Mouse (Mus musculus) layer of hippocampus, adult 18-20 months (tissue): Measurements from ENCODE around the gene Grm8. TPM values are rescaled to one million over a fixed set of nuclear protein-coding genes. Genes with fewer than 3 reads are reported as not detected.

ENCODE experiments used
- DNase-seq, 2 experiments: peaks; one replicate each; pipeline ENCODE4 v3.0.0; 2022; ENCODE audit warnings: low spot score in 2 of 2
- microRNA-seq, 2 experiments: library from miRNA; unstranded; fragments of <30 nt; microRNA quantifications; one replicate each; pipeline ENCODE4 v1.2.0; 2021
- total RNA-seq, 2 experiments: library from RNA; stranded (reverse); gene quantifications; 2 replicates each; pipeline ENCODE4 v1.2.3; 2021

The Grm8 gene
- total RNA-seq, 2 experiments from 2014 or later, result 8.4 to 8.9 TPM

DNA sequence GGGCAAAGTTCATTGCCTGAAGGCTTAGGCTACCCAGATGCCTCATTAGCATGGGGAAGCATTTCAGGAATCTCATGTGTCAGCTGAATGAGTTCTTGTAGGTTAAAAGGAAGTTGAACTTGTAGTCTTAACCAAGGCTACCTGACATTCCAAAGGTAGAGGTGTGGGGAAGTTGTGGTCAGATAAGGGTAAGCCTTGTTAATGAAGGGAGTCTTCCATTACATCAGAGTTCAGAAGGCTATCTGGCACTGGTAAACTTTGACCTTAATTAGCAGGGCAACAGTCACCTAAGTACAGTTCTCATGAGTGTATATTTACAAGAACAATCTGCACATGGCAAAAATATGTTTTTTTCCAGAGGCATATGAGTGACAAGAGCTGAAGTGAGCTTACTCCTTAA is 870.0 kb downstream of the Grm8 start:
- DNase-seq, result no peak

DNA sequence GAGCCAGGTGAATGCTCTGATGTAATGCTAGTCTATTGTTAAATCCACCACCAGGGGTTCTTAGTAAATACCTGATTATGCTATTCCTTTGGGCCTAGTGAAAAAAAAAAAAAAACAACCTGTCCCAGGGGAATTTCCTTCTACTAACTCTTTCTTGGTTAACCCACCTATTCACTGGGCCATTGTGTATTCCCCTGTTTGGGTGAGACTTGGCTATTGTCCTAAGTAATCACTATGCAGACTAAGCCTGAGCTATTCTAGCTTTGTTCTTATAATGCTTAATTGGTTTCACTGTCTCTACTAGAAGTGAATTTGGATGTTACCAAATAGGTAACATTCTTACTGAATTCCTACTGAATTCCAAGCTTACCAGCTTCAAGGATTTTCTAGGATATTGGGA is 872.4 kb downstream of the Grm8 start:
- no peak for DNase-seq

DNA sequence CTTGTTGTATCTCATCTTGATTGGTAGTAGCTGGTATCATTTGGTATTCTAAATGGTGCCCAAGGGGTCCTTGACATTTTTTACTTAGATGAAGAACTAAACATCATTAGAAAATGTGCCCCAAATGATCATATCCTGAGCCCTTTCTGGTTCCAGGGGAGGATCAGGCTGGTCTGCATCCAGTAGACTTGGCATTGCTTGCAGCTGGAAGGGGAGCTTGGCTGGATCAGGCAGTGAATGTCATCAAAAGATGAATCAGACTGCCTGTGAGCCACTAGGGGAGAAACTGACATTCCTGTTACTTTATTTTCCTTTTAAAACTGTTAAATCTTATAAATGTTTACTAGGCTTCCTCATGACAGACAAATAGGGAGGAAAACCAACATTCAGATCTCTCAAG is 894.6 kb downstream of the Grm8 start:
- no peak for DNase-seq

DNA sequence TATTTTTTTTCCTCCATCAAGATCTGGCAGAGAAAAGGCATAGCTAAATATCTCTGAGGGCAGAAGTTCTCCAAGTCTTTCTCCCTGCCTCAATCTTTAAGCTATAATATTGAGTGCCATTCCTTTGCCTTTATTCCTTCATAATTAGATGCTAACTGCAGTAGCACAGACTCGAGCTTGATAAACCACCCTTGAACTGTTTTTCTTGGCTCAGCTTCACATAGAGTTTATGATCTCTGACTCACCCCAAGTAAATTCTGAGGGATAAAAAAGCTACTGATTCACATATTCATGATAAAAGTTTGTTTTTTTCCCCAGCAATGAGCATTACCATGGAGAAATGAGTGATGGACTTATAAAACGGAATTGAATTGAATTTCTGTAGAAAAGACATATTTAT is 895.0 kb downstream of the Grm8 start:
- no peak for DNase-seq

Small RNAs within 50 kb of the gene (microRNA-seq; reads per million reads assigned to microRNA genes)
- 42.3 to 57.7 reads per million in 2 experiments for gene Mir592
